Mouse (Mus musculus) MEL (cell line): ENCODE measurements around the gene Zfp362. TPM values are rescaled to one million over a fixed set of nuclear protein-coding genes. Genes with fewer than 3 reads are reported as not detected.

Experiments used
- DNase-seq: peaks from one replicate; pipeline ENCODE4 v3.0.0; 2011; ENCODE audit warnings: low read depth, low spot score
- H3K27ac ChIP-seq: 2 replicates; pipeline ENCODE4 v1.5.1; 2012; ENCODE audit warnings: low read depth, mild to moderate bottlenecking, control low read depth, low read length, moderate library complexity; ENCODE audit not compliant: control insufficient read depth
- H3K27me3 ChIP-seq, 2 experiments: fragments of 150-350 bp in 1 of 2; sonication (generic) in 1 of 2; 2 replicates each; pipeline ENCODE4 v1.6.1; 2012; ENCODE audit warnings: low read length in 2 of 2, mild to moderate bottlenecking in 2 of 2, improper control_type of control experiment in 1 of 2, moderate library complexity in 1 of 2; ENCODE audit not compliant: insufficient read depth in 2 of 2, control insufficient read depth in 1 of 2
- H3K36me3 ChIP-seq, 2 experiments: 2 replicates each; pipeline ENCODE4 v1.6.1; 2012 to 2014; ENCODE audit warnings: low read length in 2 of 2, improper control_type of control experiment in 1 of 2, inconsistent platforms in 1 of 2, mild to moderate bottlenecking in 1 of 2; ENCODE audit not compliant: insufficient read depth in 2 of 2, control insufficient read depth in 1 of 2
- H3K4me1 ChIP-seq, 2 experiments: fragments of 150-350 bp in 1 of 2; sonication (generic) in 1 of 2; 2 replicates each; pipeline ENCODE4 v1.6.1; 2012; ENCODE audit warnings: low read length in 2 of 2, improper control_type of control experiment in 1 of 2, mild to moderate bottlenecking in 1 of 2; ENCODE audit not compliant: insufficient read depth in 2 of 2, control insufficient read depth in 1 of 2
- H3K4me3 ChIP-seq, 2 experiments: fragments of 150-350 bp in 1 of 2; sonication (generic) in 1 of 2; 2 replicates each; pipeline ENCODE4 v1.5.1; 2012; ENCODE audit warnings: low read depth in 2 of 2, low read length in 2 of 2, mild to moderate bottlenecking in 2 of 2, moderate library complexity in 2 of 2, control low read depth in 1 of 2, improper control_type of control experiment in 1 of 2; ENCODE audit not compliant: control insufficient read depth in 1 of 2, insufficient read depth in 1 of 2
- H3K79me2 ChIP-seq: 2 replicates; pipeline ENCODE4 v1.6.1; 2012; ENCODE audit warnings: mild to moderate bottlenecking, low read length, moderate library complexity; ENCODE audit not compliant: control insufficient read depth, poor library complexity, insufficient read depth
- H3K9ac ChIP-seq: 2 replicates; pipeline ENCODE4 v1.6.1; 2012; ENCODE audit warnings: low read depth, mild to moderate bottlenecking, control low read depth, low read length, moderate library complexity; ENCODE audit not compliant: control insufficient read depth, poor library complexity, severe bottlenecking
- H3K9me3 ChIP-seq: fragments of 150-350 bp; sonication (generic); replicated peaks from 2 replicates; pipeline ENCODE4 v1.6.1; 2012; ENCODE audit warnings: mild to moderate bottlenecking, low read length, improper control_type of control experiment, moderate library complexity; ENCODE audit not compliant: insufficient read depth
- BHLHE40 ChIP-seq: IDR thresholded peaks from 2 replicates; pipeline ENCODE4 v1.6.1; 2012; ENCODE audit warnings: low read depth, mild to moderate bottlenecking, inconsistent platforms, low read length, improper control_type of control experiment, borderline replicate concordance
- CHD1 ChIP-seq: IDR thresholded peaks from 2 replicates; pipeline ENCODE4 v1.6.1; 2012; ENCODE audit warnings: low read depth, mild to moderate bottlenecking, inconsistent platforms, low read length, improper control_type of control experiment
- ETS1 ChIP-seq: IDR thresholded peaks from 2 replicates; pipeline ENCODE4 v1.6.1; 2012; ENCODE audit warnings: low read depth, mild to moderate bottlenecking, inconsistent platforms, low read length, improper control_type of control experiment, moderate library complexity
- GABPA ChIP-seq: IDR thresholded peaks from 2 replicates; pipeline ENCODE4 v1.6.1; 2012; ENCODE audit warnings: low read depth, mild to moderate bottlenecking, inconsistent platforms, low read length, improper control_type of control experiment, moderate library complexity
- GATA1 ChIP-seq: IDR thresholded peaks from 2 replicates; pipeline ENCODE4 v1.6.1; 2011; ENCODE audit warnings: low read depth, low read length, improper control_type of control experiment
- HCFC1 ChIP-seq: IDR thresholded peaks from 2 replicates; pipeline ENCODE4 v1.6.1; 2012; ENCODE audit warnings: low read depth, mild to moderate bottlenecking, inconsistent platforms, low read length, improper control_type of control experiment, moderate library complexity
- JUND ChIP-seq: IDR thresholded peaks from 2 replicates; pipeline ENCODE4 v1.6.1; 2011; ENCODE audit warnings: low read depth, mild to moderate bottlenecking, improper control_type of control experiment, low read length
- MEF2A ChIP-seq: IDR thresholded peaks from 2 replicates; pipeline ENCODE4 v1.6.1; 2014; ENCODE audit warnings: low read depth, mild to moderate bottlenecking, inconsistent platforms, low read length, improper control_type of control experiment; ENCODE audit not compliant: poor library complexity, insufficient replicate concordance, severe bottlenecking; ENCODE audit errors: extremely low read depth
- MXI1 ChIP-seq: IDR thresholded peaks from 2 replicates; pipeline ENCODE4 v1.6.1; 2011; ENCODE audit warnings: mild to moderate bottlenecking, low read depth, low read length, improper control_type of control experiment
- MYC ChIP-seq: IDR thresholded peaks from 2 replicates; pipeline ENCODE4 v1.6.1; 2011; ENCODE audit warnings: low read depth, mild to moderate bottlenecking, low read length, improper control_type of control experiment, moderate library complexity
- NRF1 ChIP-seq: IDR thresholded peaks from 2 replicates; pipeline ENCODE4 v1.6.1; 2014; ENCODE audit warnings: low read depth, mild to moderate bottlenecking, inconsistent platforms, low read length, improper control_type of control experiment, moderate library complexity; ENCODE audit not compliant: poor library complexity, insufficient read depth, severe bottlenecking
- RCOR1 ChIP-seq: IDR thresholded peaks from 2 replicates; pipeline ENCODE4 v1.6.1; 2012; ENCODE audit warnings: low read depth, mild to moderate bottlenecking, inconsistent platforms, low read length, improper control_type of control experiment
- TCF12 ChIP-seq: IDR thresholded peaks from 2 replicates; pipeline ENCODE4 v1.6.1; 2014; ENCODE audit warnings: low read depth, mild to moderate bottlenecking, inconsistent platforms, low read length, improper control_type of control experiment, moderate library complexity
- UBTF ChIP-seq: IDR thresholded peaks from 2 replicates; pipeline ENCODE4 v1.6.1; 2012; ENCODE audit warnings: low read depth, mild to moderate bottlenecking, inconsistent platforms, low read length, improper control_type of control experiment, moderate library complexity, borderline replicate concordance; ENCODE audit not compliant: insufficient read depth
- USF1 ChIP-seq: IDR thresholded peaks from 2 replicates; pipeline ENCODE4 v1.6.1; 2014; ENCODE audit warnings: low read depth, mild to moderate bottlenecking, inconsistent platforms, low read length, improper control_type of control experiment, moderate library complexity
- ZC3H11A ChIP-seq: IDR thresholded peaks from 2 replicates; pipeline ENCODE4 v1.6.1; 2012; ENCODE audit warnings: low read depth, mild to moderate bottlenecking, inconsistent platforms, low read length, improper control_type of control experiment
- ZKSCAN1 ChIP-seq: IDR thresholded peaks from 2 replicates; pipeline ENCODE4 v1.6.1; 2012; ENCODE audit warnings: low read depth, mild to moderate bottlenecking, inconsistent platforms, low read length, improper control_type of control experiment, moderate library complexity
- ZMIZ1 ChIP-seq: IDR thresholded peaks from 2 replicates; pipeline ENCODE4 v1.6.1; 2012; ENCODE audit warnings: low read depth, mild to moderate bottlenecking, inconsistent platforms, low read length, improper control_type of control experiment, moderate library complexity
- ZNF384 ChIP-seq: IDR thresholded peaks from 2 replicates; pipeline ENCODE4 v1.6.1; 2012; ENCODE audit warnings: low read depth, mild to moderate bottlenecking, inconsistent platforms, low read length, improper control_type of control experiment
- polyA plus RNA-seq, 2 experiments: library from polyadenylated mRNA; stranded (reverse) in 1 of 2; unstranded in 1 of 2; fragments of >175 nt in 1 of 2; fragments of >200 nt in 1 of 2; gene quantifications; 2 replicates each; pipeline versions ENCODE4 v1.2.1 to v1.2.4; 2012; ENCODE audit warnings: low replicate concordance in 2 of 2, low read depth in 1 of 2; ENCODE audit not compliant: insufficient read length in 2 of 2, insufficient read depth in 1 of 2, missing spikeins in 1 of 2
- total RNA-seq: library from RNA; depleted of rRNA; stranded (reverse); fragments of 300-350 nt; gene quantifications from 2 replicates; pipeline ENCODE4 v1.2.3, GENCODE M21; 2012

The Zfp362 gene
- total and polyA plus RNA-seq, 3 experiments, result 2.4 to 30.1 TPM; not detected in 1

DNA sequence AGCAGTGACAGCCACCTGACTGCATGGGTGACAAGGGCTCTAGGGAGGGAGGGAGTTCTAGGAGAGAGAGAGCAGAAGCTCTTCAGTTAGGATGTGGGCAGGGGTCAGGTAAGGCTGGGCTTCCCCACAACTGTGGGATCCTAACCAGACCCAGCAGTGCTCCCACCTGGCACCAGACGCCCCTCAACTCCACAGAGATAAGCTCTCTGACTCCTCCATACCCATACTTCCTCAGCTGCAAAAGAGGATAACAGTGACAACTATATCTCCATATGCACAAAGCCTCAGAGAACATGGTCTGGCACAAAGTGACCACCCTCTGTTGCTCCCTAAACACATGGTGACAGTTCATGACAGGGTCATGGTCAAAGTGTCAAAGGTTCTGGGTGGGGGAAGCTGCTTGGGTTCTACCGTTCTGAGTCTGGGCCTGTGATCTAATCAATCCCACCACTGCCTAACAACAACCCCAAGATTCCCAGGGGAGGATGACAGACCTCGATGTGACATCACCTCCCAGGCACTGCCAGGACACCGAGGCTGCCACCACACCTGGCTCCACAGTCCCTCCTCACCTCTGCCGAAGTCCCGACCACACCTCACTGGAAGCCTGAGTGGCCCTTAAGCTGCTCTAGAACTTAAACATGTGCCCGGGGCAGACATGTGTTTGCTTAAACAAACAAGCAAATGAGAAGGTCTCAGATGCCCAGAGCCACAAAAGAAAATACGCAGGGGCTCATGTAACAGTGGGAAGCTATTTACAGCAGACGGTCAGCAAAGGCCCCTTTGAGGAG, 4.0 kb downstream of the Zfp362 start (continued):
- TF ChIP-seq MEF2A (no peak), TCF12 (peak; percentile 65; the same call in 1 of the 2 replicates)

DNA sequence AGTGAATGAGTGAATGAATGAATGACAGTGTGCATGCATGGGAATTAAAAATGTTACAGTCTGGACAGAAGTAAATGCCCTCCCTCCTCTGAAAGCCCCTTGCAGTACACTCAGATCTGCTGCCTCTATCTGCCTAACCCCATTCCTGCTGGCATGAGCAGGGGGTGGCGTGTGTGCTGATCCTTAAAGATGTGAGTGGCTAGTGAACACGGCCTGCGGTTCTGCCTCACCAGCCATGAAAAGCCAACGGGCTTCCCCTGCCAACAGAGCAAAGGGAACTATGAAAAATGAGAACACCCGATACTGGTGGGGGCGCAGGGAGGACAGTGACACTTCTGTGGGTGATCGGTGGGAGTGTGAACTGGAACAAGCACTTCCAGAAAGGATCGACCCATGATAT, 9.1 kb downstream of the Zfp362 start:
- Histone ChIP-seq H3K4me3 (no peak overlapping the region), H3K27ac (no peak overlapping the region), H3K4me1 (peaks cover 0 to 15% of the 10 kb centered on the region in 2 experiments; a peak in 3 of 4 replicates), H3K9ac (no peak overlapping the region), H3K36me3 (peaks cover 0 to 4% of the 10 kb centered on the region in 2 experiments; a peak in 2 of 4 replicates), H3K9me3 (no peaks in the 10 kb centered on the region), H3K79me2 (no peaks in the 10 kb centered on the region), H3K27me3 (no peaks in the 10 kb centered on the region)
- no peak for DNase-seq
- no peak for TF ChIP-seq TCF12
- TF ChIP-seq GABPA, result no peak
- no peak for TF ChIP-seq ZKSCAN1

GRCm38 (mm10) chr4:128795596-128795995, 10.2 kb downstream of the Zfp362 start:
- Histone ChIP-seq H3K9me3 (no peaks in the 10 kb centered on the region), H3K79me2 (no peaks in the 10 kb centered on the region), H3K36me3 (no peaks in the 10 kb centered on the region), H3K4me1 (peaks cover 0 to 10% of the 10 kb centered on the region in 2 experiments; a peak in 1 of 4 replicates), H3K27me3 (no peaks in the 10 kb centered on the region), H3K9ac (no peak overlapping the region), H3K27ac (no peak overlapping the region), H3K4me3 (peak overlapping the region in 1 of 2 experiments; percentile 36; a peak in 1 of 4 replicates)
- peak; percentile 72 for DNase-seq
- TF ChIP-seq UBTF, result no peak
- TF ChIP-seq ZMIZ1, result no peak
- no peak for TF ChIP-seq CHD1
- TF ChIP-seq ETS1, result no peak
- TF ChIP-seq ZKSCAN1, result no peak
- TF ChIP-seq NRF1, result no peak
- TF ChIP-seq BHLHE40, result no peak
- no peak for TF ChIP-seq HCFC1
- no peak for TF ChIP-seq USF1
- no peak for TF ChIP-seq JUND
- TF ChIP-seq GATA1, result no peak
- no peak for TF ChIP-seq ZC3H11A
- no peak for TF ChIP-seq ZNF384
- TF ChIP-seq GABPA, result no peak
- no peak for TF ChIP-seq MXI1
- no peak for TF ChIP-seq RCOR1
- TF ChIP-seq MYC, result no peak
